Mouse (Mus musculus): ENCODE measurements around the gene 4921501E09Rik. TPM values are rescaled to one million over a fixed set of nuclear protein-coding genes. Genes with fewer than 3 reads are reported as not detected.

4921501E09Rik gene
- polyA plus RNA-seq, 1 experiment from 2014 or later, result not detected

Other genes starting within 250 kb of the 4921501E09Rik start
- 14.0 and 15.0 TPM in 2 replicates for gene Zfp799, start 237.8 kb downstream of the 4921501E09Rik start, polyA plus RNA-seq (2015; fragmentation: Nextera tagmentation; extraction: Ambion mirVana)
- 7.5 and 8.5 TPM in 2 replicates for gene Zfp870, start 176.4 kb downstream of the 4921501E09Rik start, polyA plus RNA-seq (2015; fragmentation: Nextera tagmentation; extraction: Ambion mirVana)
- gene Cyp4f14, start 150.7 kb downstream of the 4921501E09Rik start, polyA plus RNA-seq (2015; fragmentation: Nextera tagmentation; extraction: Ambion mirVana), result not detected in 2 replicates
- 14.2 and 14.8 TPM in 2 replicates for gene Cyp4f13, start 120.7 kb downstream of the 4921501E09Rik start, polyA plus RNA-seq (2015; fragmentation: Nextera tagmentation; extraction: Ambion mirVana)
- gene Zfp472, start 102.2 kb downstream of the 4921501E09Rik start, polyA plus RNA-seq (2015; fragmentation: Nextera tagmentation; extraction: Ambion mirVana), result 10.5 and 11.6 TPM in 2 replicates
- gene Zfp952, start 74.9 kb downstream of the 4921501E09Rik start, polyA plus RNA-seq (2015; fragmentation: Nextera tagmentation; extraction: Ambion mirVana), result 12.2 and 12.4 TPM in 2 replicates
- gene Zfp763, start 34.7 kb downstream of the 4921501E09Rik start, polyA plus RNA-seq (2015; fragmentation: Nextera tagmentation; extraction: Ambion mirVana), result 13.1 and 13.8 TPM in 2 replicates
- 9.8 and 10.0 TPM in 2 replicates for gene Zfp563, start 21.3 kb upstream of the 4921501E09Rik start, polyA plus RNA-seq (2015; fragmentation: Nextera tagmentation; extraction: Ambion mirVana)
- gene Morc2b, start 71.6 kb upstream of the 4921501E09Rik start, polyA plus RNA-seq (2015; fragmentation: Nextera tagmentation; extraction: Ambion mirVana), result 0.14 and 0.16 TPM in 2 replicates
- not detected in 2 replicates for gene Olfr55, start 100.4 kb upstream of the 4921501E09Rik start, polyA plus RNA-seq (2015; fragmentation: Nextera tagmentation; extraction: Ambion mirVana)
- not detected in 2 replicates for gene Olfr239, start 123.2 kb upstream of the 4921501E09Rik start, polyA plus RNA-seq (2015; fragmentation: Nextera tagmentation; extraction: Ambion mirVana)
- not detected in 2 replicates for gene Olfr1564, start 153.6 kb upstream of the 4921501E09Rik start, polyA plus RNA-seq (2015; fragmentation: Nextera tagmentation; extraction: Ambion mirVana)
- 16.9 and 18.4 TPM in 2 replicates for gene Zfp955a, start 187.1 kb upstream of the 4921501E09Rik start, polyA plus RNA-seq (2015; fragmentation: Nextera tagmentation; extraction: Ambion mirVana)
- 0.03 TPM in 1 of 2 replicates, not detected in the other for gene Olfr63, start 196.6 kb upstream of the 4921501E09Rik start, polyA plus RNA-seq (2015; fragmentation: Nextera tagmentation; extraction: Ambion mirVana)
- gene Zfp955b, start 221.5 kb upstream of the 4921501E09Rik start, polyA plus RNA-seq (2015; fragmentation: Nextera tagmentation; extraction: Ambion mirVana), result 13.2 and 15.3 TPM in 2 replicates